Mouse (Mus musculus) cerebellum, adult 8-10 months (tissue): ENCODE data around the gene Hoxb4.

ENCODE experiments used
- DNase-seq: peaks from one replicate; pipeline ENCODE4 v3.0.0; 2022

Gene Hoxb4

GRCm38 (mm10) chr11:96285771-96286738 lies 32.0 kb upstream of the Hoxb4 start, which contains the start of gene Hoxb7:
TSS of gene Hoxb7 (plus strand) at chr11:96286623.
- no peak for DNase-seq

- no peak for DNase-seq
Observed at GRCm38 (mm10) chr11:96286739-96287385, 31.2 kb upstream of the Hoxb4 start.

DNA sequence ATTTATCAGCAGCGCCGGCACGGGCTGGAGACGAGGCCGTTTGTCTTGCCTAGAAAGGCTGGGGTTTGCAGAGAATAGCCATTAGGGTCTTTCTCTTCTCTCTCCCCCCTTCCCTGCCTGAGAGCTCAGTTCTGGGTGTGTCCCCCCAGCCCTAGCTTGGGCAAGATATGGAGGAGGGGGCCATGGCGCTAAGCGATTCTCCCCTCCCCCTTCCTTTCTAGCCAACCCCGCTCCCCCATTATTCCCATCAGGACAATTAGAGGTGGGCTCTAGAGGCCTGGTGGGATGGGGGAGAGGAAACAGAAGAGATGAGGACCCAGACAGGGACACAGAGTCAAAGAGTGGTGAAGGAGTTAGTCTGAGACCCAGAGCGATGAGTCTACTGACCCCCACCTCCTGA lies 30.7 kb upstream of the Hoxb4 start:
- DNase-seq: no peak

GRCm38 (mm10) chr11:96288455-96289221 lies 29.4 kb upstream of the Hoxb4 start:
- DNase-seq: no peak

DNA sequence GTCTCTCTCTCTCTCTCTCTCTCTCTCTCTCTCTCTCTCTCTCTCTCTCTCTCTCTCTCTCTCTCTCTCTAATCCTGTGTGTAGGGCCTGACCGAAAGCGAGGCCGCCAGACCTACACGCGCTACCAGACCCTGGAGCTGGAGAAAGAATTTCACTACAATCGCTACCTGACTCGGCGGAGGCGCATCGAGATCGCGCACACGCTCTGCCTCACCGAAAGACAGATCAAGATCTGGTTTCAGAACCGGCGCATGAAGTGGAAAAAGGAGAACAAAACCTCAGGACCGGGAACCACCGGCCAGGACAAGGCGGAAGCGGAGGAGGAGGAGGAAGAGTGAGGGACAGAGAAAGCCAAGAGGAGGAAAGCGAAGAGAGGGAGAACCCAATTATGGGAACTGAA lies 28.8 kb upstream of the Hoxb4 start:
- no peak for DNase-seq

DNA sequence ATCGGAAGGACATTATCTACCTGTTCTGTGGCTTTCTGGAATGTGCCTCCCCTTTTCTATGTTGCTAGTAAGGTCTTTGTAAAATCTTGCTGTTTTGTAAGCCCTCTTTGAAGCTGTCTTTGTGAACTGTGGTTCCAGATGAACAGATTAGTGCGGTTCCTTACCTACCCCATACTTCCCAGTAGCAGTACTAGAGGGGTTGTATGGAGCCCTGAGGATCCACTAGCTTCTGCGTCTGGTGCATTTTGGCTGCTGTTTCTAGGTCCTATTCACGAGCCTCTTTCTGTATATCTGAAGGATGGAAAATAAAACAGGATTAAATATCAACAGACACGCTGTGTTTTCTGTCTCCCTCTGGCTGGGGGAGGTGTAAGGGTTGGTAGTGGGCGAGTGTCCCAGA lies 28.2 kb upstream of the Hoxb4 start:
- DNase-seq: no peak

- no peak for DNase-seq
Observed at GRCm38 (mm10) chr11:96290705-96291355, 27.2 kb upstream of the Hoxb4 start.

- DNase-seq: no peak
Observed at GRCm38 (mm10) chr11:96291681-96292564, 26.1 kb upstream of the Hoxb4 start, which contains the start of gene Hoxb6. TSS of gene Hoxb6 (plus strand) at chr11:96292476.

- no peak for DNase-seq
Observed at GRCm38 (mm10) chr11:96292565-96293301, 25.3 kb upstream of the Hoxb4 start.

- no peak for DNase-seq
Observed at GRCm38 (mm10) chr11:96293302-96293921, 24.7 kb upstream of the Hoxb4 start.

DNA sequence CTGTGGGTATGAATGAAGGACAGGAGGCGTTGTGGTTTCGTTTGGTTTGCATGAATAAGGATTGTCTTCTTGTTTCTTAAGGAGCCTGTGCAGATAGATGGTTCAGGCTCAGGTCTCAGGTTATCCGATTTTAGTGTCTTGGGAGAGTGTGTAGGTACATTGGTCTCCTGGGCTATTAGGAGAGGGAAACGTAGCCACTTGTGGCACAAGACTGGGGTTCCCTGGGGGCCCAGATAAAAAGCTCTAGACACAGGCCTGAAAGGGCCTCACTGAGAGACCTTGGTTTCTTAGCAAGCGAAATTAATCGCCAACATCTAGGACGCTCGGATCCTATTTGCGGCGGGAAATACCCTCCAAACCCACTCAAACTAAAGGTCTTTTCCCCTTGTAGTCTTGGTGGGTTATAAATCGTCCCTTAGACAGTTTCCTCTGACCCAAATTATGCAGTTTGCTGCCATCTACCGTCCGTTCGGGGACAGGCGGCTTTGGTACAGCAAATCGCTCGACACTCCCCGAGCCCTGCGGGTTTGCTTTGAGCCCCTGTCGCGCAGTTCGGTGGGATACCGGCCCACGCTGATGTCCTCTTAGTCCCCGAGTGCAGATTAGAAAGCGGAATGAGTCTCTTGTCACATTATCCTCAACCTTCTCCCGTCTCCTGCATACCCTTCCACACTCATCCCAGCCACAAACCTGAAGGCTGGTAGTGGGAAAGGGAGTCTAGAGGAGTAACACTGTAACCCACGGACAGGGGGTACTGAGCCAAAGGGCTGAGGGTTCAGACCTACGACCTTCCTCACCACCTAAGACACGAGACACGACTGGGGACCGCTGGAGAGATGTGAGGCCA lies 23.6 kb upstream of the Hoxb4 start:
- no peak for DNase-seq

- DNase-seq: no peak
Observed at GRCm38 (mm10) chr11:96295092-96295835, 22.8 kb upstream of the Hoxb4 start.

DNA sequence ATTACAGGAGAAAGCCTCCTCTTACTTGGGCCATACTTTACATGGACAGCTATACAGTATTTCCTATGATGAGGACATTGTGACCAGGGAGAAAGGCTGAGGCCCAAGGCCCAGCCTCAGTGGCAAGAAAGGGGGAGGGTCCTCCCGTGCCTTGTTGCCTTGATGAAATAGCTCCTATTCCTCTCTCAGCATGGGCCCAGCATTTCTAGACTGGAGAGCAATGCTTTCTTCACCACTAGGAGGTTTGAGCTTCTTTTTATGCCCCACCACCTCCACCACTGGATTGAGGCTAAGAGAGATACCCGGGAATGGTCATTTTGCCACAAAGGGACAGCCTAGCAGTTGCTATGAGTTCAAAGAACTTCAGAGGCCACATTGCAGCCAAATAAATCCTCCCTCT lies 21.1 kb upstream of the Hoxb4 start:
- no peak for DNase-seq

DNA sequence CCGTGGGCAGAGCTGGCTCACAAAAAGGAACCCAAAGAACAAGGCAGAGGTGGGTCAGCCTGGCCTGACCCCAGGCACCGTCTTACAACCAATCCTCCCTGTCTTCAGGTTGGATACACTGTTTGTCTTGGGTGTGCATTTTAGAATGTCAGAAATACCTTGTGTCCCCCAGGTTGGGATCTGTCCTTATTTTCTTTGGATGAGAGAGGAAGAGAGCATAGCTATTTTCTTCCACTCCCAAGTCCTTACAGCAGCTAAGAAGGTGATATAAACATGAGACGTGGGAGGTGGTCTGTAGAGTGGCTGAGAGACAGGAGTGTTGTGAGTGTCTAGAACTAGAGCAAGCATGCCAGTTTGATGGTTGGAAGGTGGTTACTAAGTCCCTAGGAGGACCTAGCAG lies 20.6 kb upstream of the Hoxb4 start:
- no peak for DNase-seq

GRCm38 (mm10) chr11:96297968-96298635 lies 20.0 kb upstream of the Hoxb4 start:
- DNase-seq: no peak

DNA sequence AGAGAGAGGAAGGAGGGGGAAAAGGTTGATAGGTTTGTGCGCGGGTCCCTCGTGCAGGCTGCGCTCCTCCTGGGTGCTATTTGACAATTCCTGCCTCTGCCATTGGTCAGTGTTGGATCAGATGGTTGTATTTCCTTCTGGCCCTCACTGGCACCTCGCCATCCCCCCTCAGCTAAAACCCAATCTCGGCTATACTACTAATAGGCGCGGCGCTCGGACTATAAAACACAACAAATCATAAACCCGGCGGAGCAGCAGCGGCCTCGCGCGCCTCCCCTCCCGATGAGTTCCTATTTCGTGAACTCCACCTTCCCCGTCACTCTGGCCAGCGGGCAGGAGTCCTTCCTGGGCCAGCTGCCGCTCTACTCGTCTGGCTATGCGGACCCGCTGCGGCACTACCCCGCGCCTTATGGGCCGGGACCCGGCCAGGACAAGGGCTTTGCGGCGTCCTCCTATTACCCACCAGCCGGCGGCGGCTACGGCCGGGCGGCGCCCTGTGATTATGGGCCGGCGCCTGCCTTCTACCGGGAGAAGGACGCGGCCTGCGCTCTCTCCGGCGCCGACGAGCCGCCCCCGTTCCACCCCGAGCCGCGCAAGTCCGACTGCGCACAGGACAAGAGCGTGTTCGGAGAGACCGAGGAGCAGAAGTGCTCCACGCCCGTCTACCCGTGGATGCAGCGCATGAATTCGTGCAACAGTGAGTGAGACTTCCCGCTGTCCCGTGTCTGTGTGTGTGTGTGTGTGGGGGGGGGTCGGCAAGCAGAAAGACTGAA lies 19.0 kb upstream of the Hoxb4 start:
- no peak for DNase-seq

GRCm38 (mm10) chr11:96299781-96300180 lies 18.3 kb upstream of the Hoxb4 start:
- no peak for DNase-seq
